Comparison of ENCODE assay signal across 8 mouse cellular contexts in genomic region chr3:93361933-93362574, GRCm38 (mm10). TPM values are rescaled to one million over a fixed set of nuclear protein-coding genes. Genes with fewer than 3 reads are reported as not detected.
DNase-seq lines count a peak whose midpoint lies in the region; ATAC-seq and TF ChIP-seq lines count a peak whose summit lies in the region.

No protein-coding gene starts in this region.

- H3K27ac ChIP-seq in ES-E14 (ENCODE audit: insufficient read depth, low read depth, low read length, poor library complexity, severe bottlenecking), result no peak overlapping the region
- no peak overlapping the region for H3K27ac ChIP-seq in embryonic facial prominence, embryonic 12.5 days
- no peak overlapping the region for H3K27ac ChIP-seq in midbrain, embryonic 11.5 days (ENCODE audit: low read depth, low read length)

- DNase-seq in kidney, adult 9 months, result peak; percentile 54
- no peak for DNase-seq in kidney, adult 11 months
- peak; percentile 25 for DNase-seq in ES-E14 (ENCODE audit: low read depth, low spot score)
- peak; percentile 56 for DNase-seq in hindlimb bud, embryonic 11.5 days (ENCODE audit: extremely low spot score, low read depth, low spot score)
- peak; percentile 92 for DNase-seq in midbrain, embryonic 11.5 days (ENCODE audit: low spot score, missing footprints)
- DNase-seq in gastrocnemius, postnatal 10 days, result no peak
- no peak for DNase-seq in urinary bladder, postnatal 36 days (ENCODE audit: low spot score in 2 of 2)

- 10% methylated on average over 10 of the region's 10 CpGs for WGBS in embryonic facial prominence, embryonic 12.5 days
- WGBS in midbrain, embryonic 11.5 days, result 11% methylated on average over 10 of the region's 10 CpGs

- peak; percentile 56; the same call in 1 of the 2 replicates for ATAC-seq in embryonic facial prominence, embryonic 12.5 days (ENCODE audit: insufficient number of reproducible peaks, insufficient read depth, low FRiP score, low TSS enrichment)
- ATAC-seq in midbrain, embryonic 11.5 days (ENCODE audit: low FRiP score), result peak; percentile 84

- no peaks in the 10 kb centered on the region for H3K9me3 ChIP-seq in ES-E14 (ENCODE audit: control insufficient read depth, insufficient read depth, low read depth, low read length)
- H3K9me3 ChIP-seq in embryonic facial prominence, embryonic 12.5 days, result no peaks in the 10 kb centered on the region
- no peaks in the 10 kb centered on the region for H3K9me3 ChIP-seq in midbrain, embryonic 11.5 days (ENCODE audit: control insufficient read depth, low read length)

- H3K9ac ChIP-seq in ES-E14 (ENCODE audit: insufficient read depth, low read depth, low read length, poor library complexity, severe bottlenecking), result no peak overlapping the region
- H3K9ac ChIP-seq in embryonic facial prominence, embryonic 12.5 days, result no peak overlapping the region
- H3K9ac ChIP-seq in midbrain, embryonic 11.5 days (ENCODE audit: low read length), result no peak overlapping the region

- H3K36me3 ChIP-seq in ES-E14 (ENCODE audit: control insufficient read depth, insufficient read depth, low read length, poor library complexity, severe bottlenecking), result no peaks in the 10 kb centered on the region
- no peaks in the 10 kb centered on the region for H3K36me3 ChIP-seq in embryonic facial prominence, embryonic 12.5 days
- H3K36me3 ChIP-seq in midbrain, embryonic 11.5 days (ENCODE audit: control insufficient read depth, insufficient read depth, low read length), result no peaks in the 10 kb centered on the region

- no peak overlapping the region for H3K4me3 ChIP-seq in ES-E14 (ENCODE audit: insufficient read depth in 1 of 2, low read depth in 1 of 2, low read length in 2 of 2, poor library complexity in 1 of 2, severe bottlenecking in 1 of 2)
- H3K4me3 ChIP-seq in embryonic facial prominence, embryonic 12.5 days, result no peak overlapping the region
- no peak overlapping the region for H3K4me3 ChIP-seq in midbrain, embryonic 11.5 days (ENCODE audit: low read depth, low read length)

- no peaks in the 10 kb centered on the region for H3K27me3 ChIP-seq in embryonic facial prominence, embryonic 12.5 days
- H3K27me3 ChIP-seq in midbrain, embryonic 11.5 days (ENCODE audit: control insufficient read depth, insufficient read depth, low read length), result no peaks in the 10 kb centered on the region

- H3K4me1 ChIP-seq in ES-E14 (ENCODE audit: control insufficient read depth in 2 of 2, insufficient read depth in 2 of 2, low read length in 2 of 2, poor library complexity in 1 of 2), result no peaks in the 10 kb centered on the region; a peak in 1 of 4 replicates
- no peaks in the 10 kb centered on the region for H3K4me1 ChIP-seq in embryonic facial prominence, embryonic 12.5 days
- no peaks in the 10 kb centered on the region for H3K4me1 ChIP-seq in midbrain, embryonic 11.5 days (ENCODE audit: control insufficient read depth, insufficient read depth, low read length)

- in situ Hi-C loops in ES-E14 (cut with MboI; ENCODE audit: low sequenced_read_pairs in 2 of 2, unreplicated experiment in 2 of 2), result loop anchor here (5.0 to 10.0 kb wide), 3 partner anchors 45 to 133 kb away; no protein-coding TSS in a partner anchor

- H3K4me2 ChIP-seq in embryonic facial prominence, embryonic 12.5 days (replicated peaks), result peak overlapping the region; percentile 26
- H3K4me2 ChIP-seq in midbrain, embryonic 11.5 days, result peak overlapping the region; percentile 30; the same call in 1 of the 2 replicates

TF ChIP-seq in ES-E14, 5 proteins besides CTCF, POLR2A, EP300 and RAD21:
- TF ChIP-seq HCFC1 (IDR thresholded peaks at IDR 0.05; ENCODE audit: borderline replicate concordance, insufficient read depth, low read length), result no peak
- peak; percentile 84 for TF ChIP-seq ZC3H11A (IDR thresholded peaks at IDR 0.05; ENCODE audit: borderline replicate concordance, low read depth, low read length)

RNA-seq across cellular contexts. Expression of gene Rptn, which starts 31.4 kb away (rescaled TPM):
- not detected in 2 replicates for total RNA-seq in ES-E14 (2012; rRNA removed)
- polyA plus RNA-seq in embryonic facial prominence, embryonic 12.5 days (2016; fragmentation: Nextera tagmentation; extraction: Ambion mirVana), result not detected in 2 replicates
- polyA plus RNA-seq in midbrain, embryonic 11.5 days (2014; fragmentation: Nextera tagmentation; extraction: Ambion mirVana), result not detected in 2 replicates
- not detected for total RNA-seq in gastrocnemius, postnatal 10 days (2021)

RNA-seq across cellular contexts. Expression of gene Hrnr, which starts 42.5 kb away (rescaled TPM):
- total RNA-seq in ES-E14 (2012; rRNA removed), result not detected in 2 replicates
- not detected in 2 replicates for polyA plus RNA-seq in embryonic facial prominence, embryonic 12.5 days (2016; fragmentation: Nextera tagmentation; extraction: Ambion mirVana)
- not detected in 2 replicates for polyA plus RNA-seq in midbrain, embryonic 11.5 days (2014; fragmentation: Nextera tagmentation; extraction: Ambion mirVana)
- total RNA-seq in gastrocnemius, postnatal 10 days (2021), result not detected

Comparison
In these comparisons a context has a peak if more than half of its experiments do, and no peak if none do; other contexts are left out.
1. DNase-seq: peak in kidney, adult 9 months (single experiment), ES-E14 (single experiment), hindlimb bud, embryonic 11.5 days (single experiment) and midbrain, embryonic 11.5 days (single experiment); none in kidney, adult 11 months (single experiment), gastrocnemius, postnatal 10 days (single experiment) and urinary bladder, postnatal 36 days (0 of 2).